Mouse (Mus musculus) layer of hippocampus, adult 2 months (tissue): Measurements from ENCODE around the gene Mllt10. TPM values are rescaled to one million over a fixed set of nuclear protein-coding genes. Genes with fewer than 3 reads are reported as not detected.

Source experiments
- DNase-seq, 2 experiments: peaks; one replicate each; pipeline ENCODE4 v3.0.0; 2022; ENCODE audit warnings: low spot score in 2 of 2
- H3K27ac ChIP-seq: fragments of 200-600 bp; 2 replicates; pipeline ENCODE4 v1.8.1; 2022
- H3K4me3 ChIP-seq: fragments of 200-600 bp; 2 replicates; pipeline ENCODE4 v1.8.1; 2022; ENCODE audit warnings: mild to moderate bottlenecking
- CTCF ChIP-seq: fragments of 200-600 bp; conservative IDR thresholded peaks from 2 replicates; pipeline ENCODE4 v1.8.1; 2022; ENCODE audit warnings: antibody characterized with exemption, mild to moderate bottlenecking, moderate library complexity
- total RNA-seq, 2 experiments: library from RNA; stranded (reverse); gene quantifications; 2 replicates each; pipeline ENCODE4 v1.2.3; 2021

Gene Mllt10
- total RNA-seq, 2 experiments from 2014 or later, result 63.6 to 67.6 TPM

GRCm38 (mm10) chr2:18039566-18040290 is 15.3 kb upstream of the Mllt10 start:
- H3K4me3 ChIP-seq, result peak overlapping the region; percentile 42
- no peak for DNase-seq
- no peak for TF ChIP-seq CTCF
- peak overlapping the region; percentile 46 for H3K27ac ChIP-seq

GRCm38 (mm10) chr2:18040347-18041160 is 14.5 kb upstream of the Mllt10 start:
- no peak overlapping the region for H3K4me3 ChIP-seq

GRCm38 (mm10) chr2:18041199-18041885 is 13.7 kb upstream of the Mllt10 start:
- no peak for TF ChIP-seq CTCF
- Histone ChIP-seq H3K4me3 (no peak overlapping the region), H3K27ac (peak overlapping the region; percentile 74)
- DNase-seq, result no peak

More at GRCm38 (mm10) chr2:18040347-18041160, 14.5 kb upstream of the Mllt10 start:
- H3K27ac ChIP-seq, result peak overlapping the region; percentile 74
- TF ChIP-seq CTCF, result no peak
- DNase-seq, result no peak

DNA sequence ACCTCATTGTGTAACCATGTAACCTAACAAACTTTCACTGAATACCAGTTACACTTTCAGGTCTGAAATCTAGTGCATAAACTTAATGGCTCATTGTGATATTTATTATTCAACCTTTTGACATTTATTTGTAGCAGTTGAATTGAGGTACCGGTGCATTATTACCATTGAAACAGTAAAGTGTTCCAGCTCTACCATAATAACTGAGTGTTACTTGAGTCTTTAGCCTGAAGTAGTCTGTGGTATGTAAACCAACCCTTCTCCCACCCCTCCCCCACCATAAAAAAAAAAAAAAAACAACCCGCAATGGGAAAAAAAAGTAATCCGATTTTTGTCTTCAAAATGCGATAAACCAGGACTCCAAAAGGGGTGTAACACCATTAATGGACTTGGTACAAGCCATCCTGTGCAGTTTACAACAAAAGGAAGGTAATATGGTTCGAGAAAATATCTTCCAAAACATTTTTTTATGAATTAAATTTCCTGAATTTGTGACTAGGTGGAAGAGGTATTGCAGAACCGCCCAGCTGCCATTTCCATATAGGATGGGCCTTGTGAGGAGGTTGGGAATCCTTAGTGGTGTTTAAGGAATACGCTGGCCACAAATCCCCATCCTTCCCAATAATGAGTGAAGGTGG is 9.8 kb upstream of the Mllt10 start:
- H3K27ac ChIP-seq, result peak overlapping the region; percentile 99
- DNase-seq, result no peak
- no peak for TF ChIP-seq CTCF
- peak overlapping the region; percentile 80 for H3K4me3 ChIP-seq

DNA sequence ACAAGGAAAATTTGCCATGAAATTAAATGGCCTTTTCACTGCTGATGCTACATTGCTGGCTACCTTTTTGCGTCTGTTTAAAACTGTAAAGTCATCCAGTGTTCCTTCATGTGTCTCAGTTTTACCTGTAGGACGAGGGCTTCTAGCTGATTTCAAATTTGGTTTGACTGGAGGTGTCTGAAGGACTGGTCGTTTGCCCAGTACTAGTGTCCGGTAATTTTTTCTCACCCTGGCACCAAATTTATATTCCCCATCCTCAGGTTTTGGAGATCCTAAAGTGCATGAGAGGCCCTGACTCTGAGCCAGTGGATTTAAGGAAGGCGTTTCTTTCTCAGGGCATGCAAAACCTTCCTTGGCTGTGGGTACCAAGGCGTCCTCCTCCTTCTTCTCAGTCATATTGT is 9.3 kb upstream of the Mllt10 start:
- Histone ChIP-seq H3K4me3 (peak overlapping the region; percentile 80), H3K27ac (peak overlapping the region; percentile 99)
- TF ChIP-seq CTCF, result no peak
- DNase-seq, result no peak

DNA sequence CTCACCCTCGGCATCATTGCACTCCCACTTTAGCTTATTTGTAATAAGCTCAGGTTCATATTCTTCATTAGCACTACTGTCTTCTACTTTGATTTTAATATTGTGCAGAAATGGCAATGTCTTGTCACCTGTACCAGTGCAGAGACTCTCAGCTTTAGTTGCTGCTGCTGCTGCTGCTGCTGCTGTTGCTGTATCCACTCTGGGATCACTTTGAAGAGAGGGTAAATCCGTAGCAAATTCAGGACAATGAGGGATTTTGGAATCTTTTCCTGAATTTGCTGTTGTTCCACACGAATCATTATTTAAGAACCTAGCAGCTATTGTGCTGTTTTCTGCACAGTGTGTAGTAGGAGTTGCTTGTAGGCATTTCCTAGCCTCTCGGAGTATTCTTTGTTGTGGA is 8.9 kb upstream of the Mllt10 start:
- no peak for TF ChIP-seq CTCF
- peak overlapping the region; percentile 80 for H3K4me3 ChIP-seq
- peak overlapping the region; percentile 99 for H3K27ac ChIP-seq
- no peak for DNase-seq

- Histone ChIP-seq H3K4me3 (peak overlapping the region; percentile 80), H3K27ac (peak overlapping the region; percentile 99)
- peak in 1 of 2 experiments; percentile 57 for DNase-seq
- TF ChIP-seq CTCF, result no peak
Measured at GRCm38 (mm10) chr2:18046758-18047645, 8.0 kb upstream of the Mllt10 start.

GRCm38 (mm10) chr2:18047646-18048452 is 7.2 kb upstream of the Mllt10 start:
- TF ChIP-seq CTCF, result no peak
- peak in 1 of 2 experiments; percentile 69 for DNase-seq
- peak overlapping the region; percentile 99 for H3K27ac ChIP-seq
- H3K4me3 ChIP-seq, result peak overlapping the region; percentile 80

GRCm38 (mm10) chr2:18048453-18049075 is 6.5 kb upstream of the Mllt10 start, which contains the start of gene Skida1:
Skida1 (minus strand) TSS chr2:18049051.
- Histone ChIP-seq H3K4me3 (peak within 1 kb of the TSS; percentile 80), H3K27ac (peak within 1 kb of the TSS; percentile 99)
- no peak for TF ChIP-seq CTCF
- no peak for DNase-seq

GRCm38 (mm10) chr2:18049279-18049821 is 5.7 kb upstream of the Mllt10 start:
- no peak for DNase-seq
- Histone ChIP-seq H3K4me3 (peak overlapping the region; percentile 80), H3K27ac (peak overlapping the region; percentile 99)
- no peak for TF ChIP-seq CTCF
